Mouse (Mus musculus) lung, postnatal 0 days (tissue): ENCODE measurements around the gene Sh3d19.

ENCODE experiments used
- CTCF ChIP-seq: IDR thresholded peaks from 2 replicates; pipeline ENCODE4 v1.5.1; 2016; ENCODE audit warnings: antibody characterized with exemption, mild to moderate bottlenecking
- EP300 ChIP-seq: IDR thresholded peaks from 2 replicates; pipeline ENCODE4 v1.6.1; 2016; ENCODE audit warnings: antibody characterized with exemption, mild to moderate bottlenecking, control low read depth

GRCm38 (mm10) chr3:86129757-86130156, 158.8 kb downstream of the Sh3d19 start:
- TF ChIP-seq EP300 (no peak), CTCF (peak; percentile 81)
